Mouse (Mus musculus): ENCODE results near the gene Dchs2. TPM values are rescaled to one million over a fixed set of nuclear protein-coding genes. Genes with fewer than 3 reads are reported as not detected.
A peak's percentile ranks its signal among the peaks of the same experiment; 100 is the strongest.

Dchs2 gene
- polyA plus RNA-seq, 1 experiment from 2014 or later, result 0.18 TPM

DNA sequence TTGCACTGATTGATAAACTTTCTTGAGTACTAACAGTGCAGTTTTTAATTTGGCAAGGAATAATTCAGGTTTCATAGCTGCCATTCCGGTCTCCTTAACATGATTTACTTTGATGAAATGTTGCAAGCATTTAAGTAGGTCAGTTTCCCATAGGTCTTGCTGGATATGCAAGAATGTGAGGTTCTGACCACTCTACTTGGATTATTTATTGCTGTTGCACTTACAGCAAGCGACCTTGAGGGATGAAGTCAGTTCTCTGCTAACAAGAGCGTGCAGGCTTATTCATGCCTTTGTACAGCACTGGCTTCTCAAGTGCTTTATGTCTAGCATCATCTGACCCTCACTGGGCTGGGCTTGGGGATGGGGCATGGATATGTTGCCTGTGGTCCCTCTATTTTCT is 35.9 kb downstream of the Dchs2 start:
- Histone ChIP-seq H3K4me3 (no peak overlapping the region), H3K9me3 (no peaks in the 10 kb centered on the region), H3K27ac (no peak overlapping the region), H3K27me3 (ENCODE audit: insufficient read depth, poor library complexity, severe bottlenecking) (no peaks in the 10 kb centered on the region), H3K36me3 (no peaks in the 10 kb centered on the region), H3K4me1 (no peaks in the 10 kb centered on the region)
- 82% methylated on average over 3 of the region's 3 CpGs for WGBS
- DNase-seq (ENCODE audit: low spot score), result no peak

GRCm38 (mm10) chr3:83185527-83185926 is 57.8 kb downstream of the Dchs2 start:
- DNase-seq (ENCODE audit: low spot score), result no peak
- Histone ChIP-seq H3K27me3 (ENCODE audit: insufficient read depth, poor library complexity, severe bottlenecking) (no peaks in the 10 kb centered on the region), H3K9me3 (no peaks in the 10 kb centered on the region), H3K36me3 (no peaks in the 10 kb centered on the region), H3K27ac (no peak overlapping the region), H3K4me3 (no peak overlapping the region), H3K4me1 (no peaks in the 10 kb centered on the region)
- 90% methylated on average over 5 of the region's 5 CpGs for WGBS

GRCm38 (mm10) chr3:83191271-83191670 is 63.5 kb downstream of the Dchs2 start:
- Histone ChIP-seq H3K9me3 (no peaks in the 10 kb centered on the region), H3K4me1 (no peaks in the 10 kb centered on the region), H3K27me3 (ENCODE audit: insufficient read depth, poor library complexity, severe bottlenecking) (no peaks in the 10 kb centered on the region), H3K36me3 (no peaks in the 10 kb centered on the region), H3K27ac (no peak overlapping the region), H3K4me3 (no peak overlapping the region)
- 94% methylated on average over 2 of the region's 2 CpGs for WGBS
- no peak for DNase-seq (ENCODE audit: low spot score)

DNA sequence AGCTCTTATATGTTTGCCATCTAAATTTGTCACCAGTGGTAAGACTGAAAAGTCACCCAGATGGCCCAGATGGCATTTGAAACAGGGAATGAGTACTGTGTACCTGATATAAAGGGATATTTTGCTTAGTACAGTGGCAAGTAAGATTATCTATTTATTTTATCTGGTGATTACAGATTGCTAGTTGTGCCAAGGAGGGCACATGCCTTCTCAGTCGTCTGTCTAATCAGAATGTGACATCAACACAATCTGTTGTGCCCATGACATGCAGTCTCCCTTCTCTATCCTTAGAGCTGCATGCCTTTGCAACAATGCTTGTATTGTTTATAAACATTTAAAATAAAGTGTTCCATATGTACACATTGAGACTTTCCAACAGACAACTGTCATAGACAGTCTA is 64.7 kb downstream of the Dchs2 start:
- 48% methylated on average over 1 of the region's 1 CpGs for WGBS
- Histone ChIP-seq H3K27ac (no peak overlapping the region), H3K4me3 (no peak overlapping the region), H3K36me3 (no peaks in the 10 kb centered on the region), H3K4me1 (no peaks in the 10 kb centered on the region), H3K27me3 (ENCODE audit: insufficient read depth, poor library complexity, severe bottlenecking) (no peaks in the 10 kb centered on the region), H3K9me3 (no peaks in the 10 kb centered on the region)
- DNase-seq (ENCODE audit: low spot score), result no peak

DNA sequence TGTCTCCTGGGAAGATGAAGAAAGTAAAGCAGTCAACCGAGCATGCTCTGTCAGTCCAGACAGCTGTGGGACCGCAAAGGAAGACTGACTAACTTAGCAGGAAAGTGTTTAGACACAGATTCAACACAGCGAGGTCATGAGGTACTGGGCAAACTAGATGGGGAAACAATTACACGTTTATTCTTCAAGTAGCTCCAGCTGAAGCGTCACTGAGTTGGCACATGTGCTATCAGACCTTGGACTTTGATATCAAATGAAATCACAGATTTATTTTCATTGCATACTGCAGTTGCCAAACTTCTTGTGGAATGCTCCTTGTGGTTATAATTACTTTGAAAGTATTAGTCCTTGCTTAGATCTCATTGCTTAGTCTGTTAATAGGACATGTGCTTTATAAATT is 67.2 kb downstream of the Dchs2 start:
- WGBS, result 64% methylated on average over 5 of the region's 5 CpGs
- no peaks in the 10 kb centered on the region for H3K9me3 ChIP-seq

GRCm38 (mm10) chr3:83201286-83201980 is 73.7 kb downstream of the Dchs2 start:
- peaks cover 14% of the 10 kb centered on the region for H3K4me1 ChIP-seq
- no peaks in the 10 kb centered on the region for H3K36me3 ChIP-seq
- WGBS, result 64% methylated on average over 4 of the region's 4 CpGs
- DNase-seq (ENCODE audit: low spot score), result no peak
- H3K4me3 ChIP-seq, result no peak overlapping the region
- H3K9me3 ChIP-seq, result no peaks in the 10 kb centered on the region
- H3K27me3 ChIP-seq (ENCODE audit: insufficient read depth, poor library complexity, severe bottlenecking), result no peaks in the 10 kb centered on the region
- H3K27ac ChIP-seq, result no peak overlapping the region

More for the DNA sequence above, 67.2 kb downstream of the Dchs2 start:
- no peaks in the 10 kb centered on the region for H3K36me3 ChIP-seq
- DNase-seq (ENCODE audit: low spot score), result no peak
- H3K4me3 ChIP-seq, result no peak overlapping the region
- no peaks in the 10 kb centered on the region for H3K27me3 ChIP-seq (ENCODE audit: insufficient read depth, poor library complexity, severe bottlenecking)
- no peak overlapping the region for H3K27ac ChIP-seq
- H3K4me1 ChIP-seq, result no peaks in the 10 kb centered on the region

GRCm38 (mm10) chr3:83205073-83205668 is 77.4 kb downstream of the Dchs2 start:
- Histone ChIP-seq H3K27me3 (ENCODE audit: insufficient read depth, poor library complexity, severe bottlenecking) (no peaks in the 10 kb centered on the region), H3K4me1 (peaks cover 33% of the 10 kb centered on the region), H3K36me3 (no peaks in the 10 kb centered on the region), H3K27ac (no peak overlapping the region), H3K4me3 (no peak overlapping the region), H3K9me3 (no peaks in the 10 kb centered on the region)
- DNase-seq (ENCODE audit: low spot score), result no peak
- 9% methylated on average over 8 of the region's 8 CpGs for WGBS

GRCm38 (mm10) chr3:83209646-83210045 is 81.9 kb downstream of the Dchs2 start:
- Histone ChIP-seq H3K36me3 (no peaks in the 10 kb centered on the region), H3K27me3 (ENCODE audit: insufficient read depth, poor library complexity, severe bottlenecking) (no peaks in the 10 kb centered on the region), H3K27ac (peak overlapping the region; percentile 30; the same call in 1 of the 2 replicates), H3K4me1 (peaks cover 40% of the 10 kb centered on the region), H3K9me3 (no peaks in the 10 kb centered on the region), H3K4me3 (no peak overlapping the region)
- no peak for DNase-seq (ENCODE audit: low spot score)
- 61% methylated on average over 9 of the region's 9 CpGs for WGBS

GRCm38 (mm10) chr3:83210210-83210609 is 82.5 kb downstream of the Dchs2 start:
- H3K27ac ChIP-seq, result 0 out of 2 replicates have a peak overlapping the region, but pooled peaks have one; percentile 30
- H3K9me3 ChIP-seq, result no peaks in the 10 kb centered on the region
- no peaks in the 10 kb centered on the region for H3K27me3 ChIP-seq (ENCODE audit: insufficient read depth, poor library complexity, severe bottlenecking)
- H3K36me3 ChIP-seq, result no peaks in the 10 kb centered on the region
- H3K4me1 ChIP-seq, result peaks cover 34% of the 10 kb centered on the region
- no peak overlapping the region for H3K4me3 ChIP-seq
- DNase-seq (ENCODE audit: low spot score), result no peak
- WGBS, result 46% methylated on average over 4 of the region's 4 CpGs

GRCm38 (mm10) chr3:83211939-83212338 is 84.2 kb downstream of the Dchs2 start:
- 59% methylated on average over 5 of the region's 5 CpGs for WGBS
- peaks cover 29% of the 10 kb centered on the region for H3K4me1 ChIP-seq
- no peaks in the 10 kb centered on the region for H3K36me3 ChIP-seq
- H3K9me3 ChIP-seq, result no peaks in the 10 kb centered on the region
- no peaks in the 10 kb centered on the region for H3K27me3 ChIP-seq (ENCODE audit: insufficient read depth, poor library complexity, severe bottlenecking)
- no peak overlapping the region for H3K27ac ChIP-seq
- no peak overlapping the region for H3K4me3 ChIP-seq
- no peak for DNase-seq (ENCODE audit: low spot score)

DNA sequence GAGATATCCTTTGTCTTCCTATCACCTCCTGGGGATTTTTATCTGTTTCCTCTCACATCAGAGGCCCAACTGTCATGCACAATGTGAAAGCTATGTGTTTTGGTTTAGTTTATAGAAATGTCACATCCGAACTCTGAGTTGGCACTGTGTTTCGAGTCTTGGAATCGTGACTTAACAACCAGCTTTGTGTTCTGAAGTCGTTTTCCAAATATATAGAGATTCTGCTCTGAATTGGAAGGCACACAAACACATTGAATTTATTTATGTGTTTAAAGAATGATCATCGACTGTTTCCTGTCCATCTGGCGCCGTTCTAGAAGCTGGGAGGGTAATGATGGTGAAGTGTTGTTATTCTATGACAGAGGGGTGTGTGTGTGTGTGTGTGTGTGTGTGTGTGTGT is 84.8 kb downstream of the Dchs2 start:
- no peaks in the 10 kb centered on the region for H3K9me3 ChIP-seq
- WGBS, result 68% methylated on average over 7 of the region's 7 CpGs
- no peaks in the 10 kb centered on the region for H3K27me3 ChIP-seq (ENCODE audit: insufficient read depth, poor library complexity, severe bottlenecking)
- no peak overlapping the region for H3K4me3 ChIP-seq
- peaks cover 29% of the 10 kb centered on the region for H3K4me1 ChIP-seq
- no peaks in the 10 kb centered on the region for H3K36me3 ChIP-seq
- H3K27ac ChIP-seq, result no peak overlapping the region
- no peak for DNase-seq (ENCODE audit: low spot score)

DNA sequence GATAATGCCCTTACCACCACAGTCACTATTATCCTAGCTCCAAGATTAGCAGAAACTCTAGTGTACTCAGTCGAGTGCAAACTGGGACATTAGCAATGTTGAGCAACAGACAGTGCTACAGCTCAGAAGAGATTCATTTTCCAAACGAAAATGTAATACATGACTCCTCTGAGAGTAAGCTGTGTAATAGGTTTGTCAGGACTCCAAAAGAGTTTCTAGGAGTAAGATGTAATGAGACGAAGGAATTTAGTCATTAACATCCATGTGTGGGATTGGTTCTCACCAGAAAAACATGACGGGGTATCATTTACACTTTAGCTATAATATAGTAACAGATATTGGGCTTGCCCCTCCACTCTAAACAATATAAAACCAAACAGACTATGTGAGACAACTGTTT is 90.3 kb downstream of the Dchs2 start:
- 75% methylated on average over 4 of the region's 4 CpGs for WGBS
- Histone ChIP-seq H3K27ac (no peak overlapping the region), H3K27me3 (ENCODE audit: insufficient read depth, poor library complexity, severe bottlenecking) (no peaks in the 10 kb centered on the region), H3K4me1 (no peaks in the 10 kb centered on the region), H3K9me3 (no peaks in the 10 kb centered on the region), H3K4me3 (no peak overlapping the region), H3K36me3 (no peaks in the 10 kb centered on the region)
- DNase-seq (ENCODE audit: low spot score), result no peak

GRCm38 (mm10) chr3:83220101-83220500 is 92.4 kb downstream of the Dchs2 start:
- Histone ChIP-seq H3K27ac (no peak overlapping the region), H3K4me3 (no peak overlapping the region), H3K36me3 (no peaks in the 10 kb centered on the region), H3K27me3 (ENCODE audit: insufficient read depth, poor library complexity, severe bottlenecking) (no peaks in the 10 kb centered on the region), H3K9me3 (no peaks in the 10 kb centered on the region), H3K4me1 (no peaks in the 10 kb centered on the region)
- no peak for DNase-seq (ENCODE audit: low spot score)
- WGBS, result 85% methylated on average over 2 of the region's 2 CpGs

GRCm38 (mm10) chr3:83222125-83222524 is 94.4 kb downstream of the Dchs2 start:
- no peaks in the 10 kb centered on the region for H3K27me3 ChIP-seq (ENCODE audit: insufficient read depth, poor library complexity, severe bottlenecking)
- H3K27ac ChIP-seq, result no peak overlapping the region
- H3K36me3 ChIP-seq, result no peaks in the 10 kb centered on the region
- no peaks in the 10 kb centered on the region for H3K9me3 ChIP-seq
- 45% methylated on average over 5 of the region's 5 CpGs for WGBS
- no peaks in the 10 kb centered on the region for H3K4me1 ChIP-seq
- no peak for DNase-seq (ENCODE audit: low spot score)
- H3K4me3 ChIP-seq, result no peak overlapping the region

Measured in heart, embryonic 10.5 days (tissue).